Mouse (Mus musculus) forebrain, embryonic 15.5 days (tissue): ENCODE data around the gene Bri3bp. TPM values are rescaled to one million over a fixed set of nuclear protein-coding genes. Genes with fewer than 3 reads are reported as not detected.

Experiments
- ATAC-seq: fragments of 200-750 bp; cut with Nextera tagmentation; replicated peaks from 2 replicates; pipeline ENCODE4 v1.8.0; 2017; ENCODE audit warnings: mild to moderate bottlenecking, moderate TSS enrichment, moderate library complexity
- H3K27ac ChIP-seq: fragments of 300-500 bp; sonication (generic); replicated peaks from 2 replicates; pipeline ENCODE4 v1.5.1; 2015; ENCODE audit warnings: mild to moderate bottlenecking, inconsistent platforms
- H3K27me3 ChIP-seq: fragments of 300-500 bp; sonication (generic); 2 replicates; pipeline ENCODE4 v1.6.1; 2015; ENCODE audit warnings: inconsistent platforms
- H3K36me3 ChIP-seq: fragments of 300-500 bp; sonication (generic); 2 replicates; pipeline ENCODE4 v1.6.1; 2015; ENCODE audit warnings: mild to moderate bottlenecking, inconsistent platforms
- H3K4me1 ChIP-seq: fragments of 300-500 bp; sonication (generic); 2 replicates; pipeline ENCODE4 v1.6.1; 2015; ENCODE audit warnings: inconsistent platforms
- H3K4me2 ChIP-seq: fragments of 300-500 bp; sonication (generic); replicated peaks from 2 replicates; pipeline ENCODE4 v1.6.1; 2015; ENCODE audit warnings: mild to moderate bottlenecking, inconsistent platforms
- H3K4me3 ChIP-seq: fragments of 300-500 bp; sonication (generic); 2 replicates; pipeline ENCODE4 v1.5.1; 2015; ENCODE audit warnings: mild to moderate bottlenecking, inconsistent platforms
- H3K9ac ChIP-seq: fragments of 300-500 bp; sonication (generic); replicated peaks from 2 replicates; pipeline ENCODE4 v1.6.1; 2015; ENCODE audit warnings: mild to moderate bottlenecking, inconsistent platforms
- H3K9me3 ChIP-seq: fragments of 300-500 bp; sonication (generic); 2 replicates; pipeline ENCODE4 v1.6.1; 2016; ENCODE audit warnings: inconsistent platforms
- WGBS: fragments of 180-500 bp; shearing (Covaris S2); methylation state at CpG from one replicate; pipeline ENCODE4 v1.1.7; 2015; ENCODE audit warnings: mixed read lengths; 5-methylcytosine and 5-hydroxymethylcytosine counted together
- polyA plus RNA-seq: library from polyadenylated mRNA; unstranded; fragments of >200 nt; fragmentation: Nextera tagmentation; extraction: Ambion mirVana; gene quantifications from 2 replicates; pipeline ENCODE4 v1.2.1, GENCODE M21; 2015

Bri3bp gene
- polyA plus RNA-seq, 1 experiment from 2014 or later, result 35.9 TPM

DNA sequence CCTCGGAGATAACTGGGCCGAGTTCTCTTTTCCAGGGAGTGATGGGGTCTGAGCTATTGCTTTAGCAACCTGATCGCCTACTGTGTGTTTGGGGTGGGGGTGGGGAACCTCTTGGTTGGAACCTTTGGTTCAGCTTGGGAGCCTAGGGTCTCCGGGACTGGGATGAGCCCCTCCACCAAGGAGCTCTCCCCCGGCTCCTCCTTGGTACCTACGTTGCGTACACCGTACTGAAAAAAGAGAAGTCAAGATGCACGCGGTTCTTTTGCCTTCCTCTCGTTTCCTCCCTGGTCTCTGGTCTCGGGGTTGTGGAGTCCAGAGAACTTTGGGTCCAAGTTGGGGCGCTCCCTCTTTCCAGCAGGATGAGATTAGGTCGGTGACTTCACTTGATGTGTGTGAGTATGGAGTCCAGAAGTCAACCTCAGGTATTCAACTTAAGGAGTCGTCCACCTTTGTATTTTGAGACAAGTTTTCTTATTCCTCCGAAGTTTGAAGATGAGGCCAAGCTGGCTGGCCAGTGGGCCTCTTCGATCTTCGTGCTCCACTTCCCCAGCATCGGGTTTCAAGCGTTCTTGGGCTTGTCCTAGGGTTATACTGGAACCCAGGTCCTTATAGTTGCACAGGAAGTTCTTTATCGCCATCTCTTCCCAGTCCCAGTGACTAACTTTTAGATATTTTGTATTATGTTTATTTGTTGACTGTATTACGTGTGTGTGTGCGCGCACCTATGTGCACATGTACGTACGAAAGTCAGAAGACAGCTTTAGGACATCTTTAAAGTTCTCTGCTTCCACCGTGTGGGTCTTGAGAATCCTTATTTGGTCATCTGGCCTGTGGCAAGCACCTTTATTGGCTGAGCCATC is 998 bp downstream of the Bri3bp start:
- peak overlapping the region; percentile 87 for H3K4me3 ChIP-seq
- 23% methylated on average over 27 of the region's 27 CpGs for WGBS
- no peaks in the 10 kb centered on the region for H3K36me3 ChIP-seq
- no peaks in the 10 kb centered on the region for H3K9me3 ChIP-seq
- H3K27me3 ChIP-seq, result no peaks in the 10 kb centered on the region
- peaks cover 24% of the 10 kb centered on the region for H3K4me1 ChIP-seq
- peak; percentile 24 for ATAC-seq
- H3K27ac ChIP-seq, result peak overlapping the region; percentile 71
- peak overlapping the region; percentile 68 for H3K4me2 ChIP-seq
- peak overlapping the region; percentile 81 for H3K9ac ChIP-seq

DNA sequence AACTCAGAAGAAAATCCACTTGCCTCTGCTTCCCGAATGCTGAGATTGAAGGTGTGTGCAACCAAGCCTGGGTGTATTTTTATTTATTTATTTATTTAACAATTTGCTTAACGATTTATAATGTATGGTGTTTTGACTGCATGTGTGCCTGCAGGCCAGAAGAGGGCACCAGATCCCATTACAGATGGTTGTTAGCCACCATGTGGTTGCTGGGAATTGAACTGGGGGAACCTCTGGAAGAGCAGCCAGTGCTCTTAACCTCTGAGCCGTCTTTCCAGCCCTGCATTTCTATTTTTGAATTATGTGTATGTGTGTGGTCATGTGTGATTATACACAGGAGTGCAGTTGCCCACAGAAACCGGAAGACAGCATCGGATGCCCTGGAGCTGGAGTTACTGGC is 2.0 kb downstream of the Bri3bp start:
- ATAC-seq, result no peak
- H3K4me3 ChIP-seq, result no peak overlapping the region
- H3K4me2 ChIP-seq, result no peak overlapping the region
- 93% methylated on average over 5 of the region's 5 CpGs for whole genome bisulfite sequencing
- H3K27ac ChIP-seq, result no peak overlapping the region
- H3K27me3 ChIP-seq, result no peaks in the 10 kb centered on the region
- no peaks in the 10 kb centered on the region for H3K36me3 ChIP-seq
- H3K9ac ChIP-seq, result no peak overlapping the region
- no peaks in the 10 kb centered on the region for H3K9me3 ChIP-seq
- H3K4me1 ChIP-seq, result peaks cover 24% of the 10 kb centered on the region

DNA sequence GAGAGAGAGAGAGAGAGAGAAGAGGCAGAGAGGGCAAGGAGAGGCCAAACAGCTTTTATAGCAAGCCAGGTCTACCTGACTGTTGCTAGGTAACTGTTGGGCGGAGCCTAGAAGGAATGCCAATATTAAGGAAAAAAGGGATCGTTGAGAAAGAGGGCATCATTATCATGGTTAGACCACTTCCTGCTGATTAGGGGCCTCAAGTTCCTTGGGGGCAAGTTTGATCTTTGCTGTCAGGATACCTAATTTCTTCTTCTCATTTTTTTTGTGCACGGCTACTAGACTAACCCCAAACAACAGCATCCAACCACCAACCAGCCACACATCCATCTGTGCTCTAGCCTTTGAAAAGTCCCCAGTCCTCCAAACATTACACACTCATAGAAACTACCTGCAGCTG is 2.5 kb downstream of the Bri3bp start:
- Histone ChIP-seq H3K9ac (no peak overlapping the region), H3K4me1 (peaks cover 24% of the 10 kb centered on the region), H3K9me3 (no peaks in the 10 kb centered on the region), H3K27ac (no peak overlapping the region), H3K4me2 (no peak overlapping the region), H3K4me3 (no peak overlapping the region), H3K27me3 (no peaks in the 10 kb centered on the region), H3K36me3 (no peaks in the 10 kb centered on the region)
- 88% methylated on average over 3 of the region's 3 CpGs for WGBS
- ATAC-seq, result no peak

DNA sequence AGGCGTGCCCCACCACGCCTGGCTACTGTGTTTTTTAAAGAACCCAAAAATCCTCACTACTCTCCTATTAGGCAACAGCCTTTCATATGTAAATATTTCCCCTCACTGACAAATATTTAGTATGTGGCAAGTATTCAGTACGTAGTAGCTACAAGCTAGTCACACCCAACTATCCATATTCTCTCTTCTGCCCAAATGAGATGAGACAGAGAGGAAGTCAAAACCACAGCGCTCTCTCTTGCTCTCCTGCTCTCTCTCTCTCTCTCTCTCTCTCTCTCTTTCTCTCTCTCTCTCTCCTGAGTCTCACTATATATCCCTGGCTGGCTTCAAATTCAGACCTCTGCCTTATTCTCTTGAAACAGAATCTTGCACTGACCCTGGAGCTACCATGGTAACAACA is 3.2 kb downstream of the Bri3bp start:
- no peaks in the 10 kb centered on the region for H3K27me3 ChIP-seq
- no peak for ATAC-seq
- H3K36me3 ChIP-seq, result no peaks in the 10 kb centered on the region
- no peak overlapping the region for H3K4me3 ChIP-seq
- H3K9ac ChIP-seq, result no peak overlapping the region
- no peaks in the 10 kb centered on the region for H3K9me3 ChIP-seq
- peaks cover 24% of the 10 kb centered on the region for H3K4me1 ChIP-seq
- WGBS, result 75% methylated on average over 4 of the region's 4 CpGs
- H3K27ac ChIP-seq, result no peak overlapping the region
- H3K4me2 ChIP-seq, result no peak overlapping the region

DNA sequence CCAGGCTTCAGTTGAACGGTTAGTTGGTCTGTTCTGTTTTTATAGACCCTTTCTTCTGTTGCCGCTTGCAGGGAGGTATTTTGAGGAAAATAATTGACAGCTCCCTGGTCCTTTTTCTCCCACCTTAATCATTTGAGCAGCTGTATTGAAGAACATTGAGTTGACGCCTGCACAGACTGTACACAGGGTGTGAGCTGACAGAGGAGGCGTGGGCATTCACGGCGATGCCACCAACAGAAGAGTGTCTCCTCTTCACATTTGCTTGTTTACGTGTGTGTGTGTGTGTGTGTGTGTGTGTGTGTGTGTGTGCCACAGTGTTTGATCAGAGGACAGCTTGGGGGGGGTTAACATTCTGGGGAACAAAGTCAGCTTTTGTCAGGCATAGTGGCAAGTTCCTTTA is 5.0 kb downstream of the Bri3bp start:
- H3K4me1 ChIP-seq, result peaks cover 18% of the 10 kb centered on the region
- no peak overlapping the region for H3K9ac ChIP-seq
- no peaks in the 10 kb centered on the region for H3K9me3 ChIP-seq
- no peak overlapping the region for H3K27ac ChIP-seq
- 50% methylated on average over 7 of the region's 7 CpGs for WGBS
- ATAC-seq, result no peak
- H3K27me3 ChIP-seq, result no peaks in the 10 kb centered on the region
- H3K4me3 ChIP-seq, result no peak overlapping the region
- H3K4me2 ChIP-seq, result no peak overlapping the region
- H3K36me3 ChIP-seq, result no peaks in the 10 kb centered on the region

DNA sequence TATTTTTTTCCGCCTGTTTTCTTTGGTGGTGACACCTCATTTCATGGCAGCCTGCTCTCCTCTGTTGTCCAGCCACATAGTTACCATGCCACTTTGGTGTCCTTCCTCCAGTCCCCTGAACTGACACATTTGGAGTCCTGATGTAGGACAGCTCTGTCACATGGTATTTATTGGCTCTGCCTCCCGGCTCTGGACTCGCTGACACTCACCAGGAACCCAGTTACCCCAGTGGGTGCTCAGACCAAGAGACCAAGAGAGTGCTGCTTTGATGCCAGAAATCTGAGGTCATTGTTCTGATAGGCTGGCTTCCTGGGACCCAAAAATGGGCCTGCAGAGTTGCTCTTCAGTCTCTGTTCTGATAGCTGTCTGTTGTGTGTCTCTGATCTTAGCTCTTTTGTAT is 6.7 kb downstream of the Bri3bp start:
- H3K9ac ChIP-seq, result no peak overlapping the region
- H3K4me1 ChIP-seq, result peaks cover 8% of the 10 kb centered on the region; the same call in 1 of the 2 replicates
- H3K36me3 ChIP-seq, result peaks cover 7% of the 10 kb centered on the region; the same call in 1 of the 2 replicates
- no peak for ATAC-seq
- H3K27me3 ChIP-seq, result no peaks in the 10 kb centered on the region
- WGBS, result 89% methylated on average over 3 of the region's 3 CpGs
- H3K27ac ChIP-seq, result no peak overlapping the region
- no peak overlapping the region for H3K4me2 ChIP-seq
- no peak overlapping the region for H3K4me3 ChIP-seq
- H3K9me3 ChIP-seq, result no peaks in the 10 kb centered on the region

DNA sequence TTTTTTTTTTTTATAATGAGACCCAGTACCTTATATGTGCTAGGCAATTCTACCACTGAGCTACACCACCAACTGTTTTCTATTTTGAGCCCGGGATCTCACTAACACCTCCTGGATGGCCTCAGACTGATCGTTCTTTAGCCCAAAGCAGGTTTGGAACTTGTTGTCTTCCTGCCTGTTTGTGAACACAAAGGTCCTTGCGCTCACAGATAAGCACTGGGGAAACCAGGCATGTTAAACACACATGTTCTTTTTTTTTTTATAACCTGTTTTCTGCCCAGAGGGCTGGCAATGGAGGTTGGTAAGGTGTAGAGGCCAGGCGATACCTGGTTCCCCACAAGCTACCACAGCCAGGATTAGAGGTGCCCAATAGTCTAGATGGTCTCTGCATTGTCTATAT is 7.3 kb downstream of the Bri3bp start:
- no peak overlapping the region for H3K4me2 ChIP-seq
- 0 out of 2 replicates have a peak, but pooled peaks cover 3% of the 10 kb centered on the region for H3K4me1 ChIP-seq
- H3K27ac ChIP-seq, result no peak overlapping the region
- ATAC-seq, result no peak
- H3K4me3 ChIP-seq, result no peak overlapping the region
- H3K27me3 ChIP-seq, result no peaks in the 10 kb centered on the region
- no peaks in the 10 kb centered on the region for H3K9me3 ChIP-seq
- H3K9ac ChIP-seq, result no peak overlapping the region
- WGBS, result 93% methylated on average over 4 of the region's 4 CpGs
- H3K36me3 ChIP-seq, result peaks cover 7% of the 10 kb centered on the region; the same call in 1 of the 2 replicates

DNA sequence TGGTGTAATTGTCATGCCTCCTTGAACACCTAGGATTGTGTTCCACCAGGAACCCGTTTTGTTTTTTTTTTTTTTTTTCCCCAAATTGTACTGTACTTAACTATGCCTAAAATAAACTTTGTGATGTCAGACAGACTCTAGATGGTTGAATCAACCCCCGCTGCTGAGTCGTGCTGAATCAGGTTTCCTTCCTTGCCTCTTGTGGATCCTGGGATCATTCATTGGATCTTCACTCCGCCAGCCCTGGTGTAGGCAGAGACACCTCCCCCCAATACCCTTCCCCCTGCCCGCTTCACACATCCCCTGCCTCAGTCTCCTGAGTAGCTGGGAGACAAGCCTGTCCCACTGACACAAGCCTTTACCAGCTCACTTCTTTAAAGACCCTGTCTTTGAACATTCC is 7.9 kb downstream of the Bri3bp start:
- Histone ChIP-seq H3K27ac (no peak overlapping the region), H3K4me3 (no peak overlapping the region), H3K9ac (no peak overlapping the region), H3K4me2 (no peak overlapping the region), H3K4me1 (0 out of 2 replicates have a peak, but pooled peaks cover 3% of the 10 kb centered on the region), H3K36me3 (peaks cover 7% of the 10 kb centered on the region; the same call in 1 of the 2 replicates), H3K27me3 (no peaks in the 10 kb centered on the region), H3K9me3 (no peaks in the 10 kb centered on the region)
- no peak for ATAC-seq
- WGBS, result 83% methylated on average over 5 of the region's 5 CpGs

DNA sequence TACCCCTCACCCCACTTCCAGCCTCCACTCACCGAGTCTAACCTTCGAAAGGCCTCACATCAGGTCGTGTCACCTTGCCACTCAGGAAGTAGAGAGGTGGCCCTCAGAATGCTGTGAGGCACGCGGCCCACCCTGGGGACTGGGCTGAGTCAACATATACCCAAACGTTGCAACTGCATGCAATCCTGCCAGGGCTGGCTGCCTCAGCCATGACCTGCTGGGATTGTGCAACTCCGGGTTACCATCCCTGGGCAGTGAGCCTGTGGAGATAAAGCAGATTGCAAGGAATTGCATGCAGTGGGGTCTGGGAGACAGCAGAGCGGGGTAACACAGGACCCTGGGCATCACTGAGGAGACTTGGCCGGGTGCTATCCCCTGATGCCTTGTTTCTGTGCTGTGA is 11.2 kb downstream of the Bri3bp start:
- 92% methylated on average over 9 of the region's 9 CpGs for WGBS

DNA sequence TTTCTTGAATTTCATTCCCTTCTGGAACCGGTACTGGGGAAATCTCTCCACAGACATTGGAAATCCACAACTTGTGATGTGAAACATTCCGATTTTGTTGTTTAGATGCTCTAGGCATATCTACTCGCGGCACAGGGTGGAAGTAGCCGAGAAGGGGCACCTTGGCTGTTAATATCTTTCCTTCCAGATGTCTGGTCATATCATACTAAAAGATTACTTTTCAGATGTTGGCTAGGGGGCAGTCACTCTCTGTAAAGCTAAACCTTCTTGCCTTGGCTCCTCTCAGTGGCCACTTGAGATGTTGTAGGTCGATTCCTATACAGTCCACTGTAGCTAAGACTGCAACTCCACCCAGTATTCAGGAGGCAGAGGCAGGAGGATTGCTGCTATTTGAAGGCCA is 14.7 kb downstream of the Bri3bp start:
- peaks cover 24% of the 10 kb centered on the region for H3K36me3 ChIP-seq
- no peak for ATAC-seq
- no peak overlapping the region for H3K4me3 ChIP-seq
- H3K27me3 ChIP-seq, result no peaks in the 10 kb centered on the region
- H3K9ac ChIP-seq, result no peak overlapping the region
- no peak overlapping the region for H3K4me2 ChIP-seq
- no peak overlapping the region for H3K27ac ChIP-seq
- WGBS, result 94% methylated on average over 6 of the region's 6 CpGs
- no peaks in the 10 kb centered on the region for H3K9me3 ChIP-seq
- no peaks in the 10 kb centered on the region for H3K4me1 ChIP-seq

More for the DNA sequence above, 11.2 kb downstream of the Bri3bp start:
- Histone ChIP-seq H3K27me3 (no peaks in the 10 kb centered on the region), H3K27ac (no peak overlapping the region), H3K9me3 (no peaks in the 10 kb centered on the region), H3K9ac (no peak overlapping the region), H3K4me2 (no peak overlapping the region), H3K36me3 (peaks cover 24% of the 10 kb centered on the region), H3K4me1 (no peaks in the 10 kb centered on the region), H3K4me3 (no peak overlapping the region)
- no peak for ATAC-seq

DNA sequence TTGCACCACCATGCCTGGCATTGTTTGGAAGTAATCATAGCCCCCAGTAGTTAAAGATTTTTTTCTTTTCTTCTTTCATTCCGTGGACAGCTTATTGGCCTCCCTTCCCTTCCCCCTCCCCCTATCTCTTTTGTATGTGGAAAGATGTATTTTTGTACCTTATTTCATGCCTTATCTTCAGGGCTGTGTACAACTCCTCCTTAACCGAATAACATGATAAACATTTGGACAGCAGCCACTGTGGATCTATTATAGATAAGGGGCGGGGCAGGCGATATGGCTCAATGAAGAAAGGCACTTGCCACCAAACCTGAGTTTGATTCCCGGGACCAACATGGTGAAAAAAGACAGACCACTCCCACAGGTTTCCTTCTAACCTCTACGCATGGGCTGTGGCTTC is 16.2 kb downstream of the Bri3bp start:
- Histone ChIP-seq H3K4me2 (no peak overlapping the region), H3K27me3 (no peaks in the 10 kb centered on the region), H3K4me1 (no peaks in the 10 kb centered on the region), H3K36me3 (peaks cover 19% of the 10 kb centered on the region), H3K9ac (no peak overlapping the region), H3K27ac (no peak overlapping the region), H3K4me3 (no peak overlapping the region), H3K9me3 (no peaks in the 10 kb centered on the region)
- ATAC-seq, result no peak
- WGBS, result 88% methylated on average over 6 of the region's 6 CpGs

DNA sequence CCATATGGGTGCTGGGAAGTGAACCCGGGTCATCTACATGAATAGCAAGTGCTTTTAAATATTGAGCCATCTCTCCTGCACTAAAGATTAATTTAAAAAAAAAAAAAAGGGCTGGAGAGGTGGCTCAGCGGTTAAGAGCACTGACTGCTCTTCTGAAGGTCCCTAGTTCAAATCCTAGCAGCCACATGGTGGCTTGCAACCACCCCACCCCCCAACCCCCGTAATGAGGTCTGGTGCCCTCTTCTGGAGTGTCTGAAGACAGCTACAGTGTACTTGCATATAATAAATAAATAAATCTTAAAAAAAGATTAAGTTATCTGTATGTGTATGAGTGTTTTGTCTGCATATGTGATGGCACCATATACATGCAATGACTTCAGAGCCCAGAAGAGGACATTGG is 19.2 kb downstream of the Bri3bp start:
- H3K4me3 ChIP-seq, result no peak overlapping the region
- no peak overlapping the region for H3K4me2 ChIP-seq
- no peaks in the 10 kb centered on the region for H3K27me3 ChIP-seq
- 94% methylated on average over 3 of the region's 3 CpGs for WGBS
- H3K9ac ChIP-seq, result no peak overlapping the region
- H3K4me1 ChIP-seq, result peaks cover 6% of the 10 kb centered on the region
- no peak for ATAC-seq
- H3K36me3 ChIP-seq, result peaks cover 6% of the 10 kb centered on the region
- H3K27ac ChIP-seq, result no peak overlapping the region
- H3K9me3 ChIP-seq, result no peaks in the 10 kb centered on the region
